Mouse (Mus musculus) Patski (cell line): ENCODE results near the gene Sec31a. TPM values are rescaled to one million over a fixed set of nuclear protein-coding genes. Genes with fewer than 3 reads are reported as not detected.

Experiments used
- ATAC-seq: fragments of 100-300 bp; one replicate; pipeline ENCODE4 v1.8.0; 2021
- CTCF ChIA-PET: fragments of 350-600 bp; sonication (Branson Sonifier 250); formaldehyde crosslinking; loops from one replicate; lab custom pipeline; 2022; ENCODE audit warnings: inconsistent platforms; lab: Charles Lee
- POLR2A ChIA-PET: fragments of 350-600 bp; sonication (Branson Sonifier 250); formaldehyde crosslinking; loops from one replicate; lab custom pipeline; 2022; ENCODE audit warnings: antibody characterized with exemption, inconsistent platforms; lab: Charles Lee
- DNase-seq: peaks from one replicate; pipeline ENCODE4 v3.0.0-alpha.2; 2011; ENCODE audit warnings: low read depth, low spot score
- H3K27me3 ChIP-seq: fragments of 371-371 bp; one replicate; pipeline ENCODE4 v1.5.1; 2021
- CTCF ChIP-seq: fragments of 100-300 bp; IDR thresholded peaks from one replicate; pipeline ENCODE4 v1.5.1; 2021
- in situ Hi-C: fragments of 300-500 bp; cut with MboI; formaldehyde crosslinking; loops from 3 replicates; pipeline ENCODE4 v1.11.1; 2018; ENCODE audit warnings: low pct_unique_long_range_greater_than_20kb, mixed read lengths
- polyA plus RNA-seq: library from polyadenylated mRNA; unstranded; gene quantifications from one replicate; pipeline ENCODE4 v1.2.3, GENCODE M21; 2021

Gene Sec31a
- polyA plus RNA-seq, 1 experiment from 2014 or later, result 223 TPM

- H3K27me3 ChIP-seq, result no peaks in the 10 kb centered on the region
- ChIA-PET CTCF (interaction anchor here (0.7 to 1.2 kb wide), 3 partner anchors 13 to 41 kb away, joined by 3 to 4 read pairs (median 3); no protein-coding TSS in a partner anchor), POLR2A (interaction anchor here (0.6 to 0.7 kb wide), 3 partner anchors 22 to 32 kb away, joined by 4 to 6 read pairs (median 5); no protein-coding TSS in a partner anchor)
- ATAC-seq, result no peak
- in situ Hi-C loops, result no loop called here
- DNase-seq, result no peak
- TF ChIP-seq CTCF, result no peak
Observed at GRCm38 (mm10) chr5:100414474-100415196, 1.4 kb downstream of the Sec31a start.

DNA sequence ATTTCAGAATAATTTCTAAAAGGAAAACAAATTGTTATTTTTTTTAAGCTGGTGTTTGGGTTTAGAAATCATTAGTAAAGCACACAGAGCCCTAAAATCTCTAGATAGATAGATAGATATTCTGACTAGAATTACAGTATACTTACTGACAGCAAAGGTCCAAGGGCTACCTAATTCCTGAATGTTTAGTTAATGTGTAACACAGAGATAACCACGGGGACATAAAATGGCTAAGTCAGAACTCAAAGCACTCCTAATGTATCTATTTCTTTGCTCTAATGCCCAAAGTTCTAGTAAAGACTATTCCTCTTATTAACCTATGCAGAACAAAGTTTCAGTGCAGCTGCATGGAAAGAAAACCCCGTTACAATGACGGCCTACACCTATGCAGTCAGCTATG, 3.1 kb downstream of the Sec31a start:
- TF ChIP-seq CTCF, result no peak
- in situ Hi-C loops, result no loop called here
- POLR2A ChIA-PET, result interaction anchor here (0.6 to 1.4 kb wide), 3 partner anchors 15 to 105 kb away, joined by 3 to 5 read pairs (median 3); partner anchors contain the start of gene Cops4
- H3K27me3 ChIP-seq, result no peaks in the 10 kb centered on the region
- DNase-seq (no peak), ATAC-seq (no peak)
- CTCF ChIA-PET, result interaction anchor here (1.0 to 1.3 kb wide), 2 partner anchors 29 to 105 kb away, joined by 3 read pairs; partner anchors contain the start of gene Cops4

- TF ChIP-seq CTCF, result no peak
- in situ Hi-C loops, result no loop called here
Observed at GRCm38 (mm10) chr5:100410281-100410680, 5.8 kb downstream of the Sec31a start.

GRCm38 (mm10) chr5:100408485-100408884, 7.5 kb downstream of the Sec31a start:
- CTCF ChIA-PET, result interaction anchor here (1.4 kb wide), 1 partner anchor 8 kb away, joined by 3 read pairs; no protein-coding TSS in a partner anchor
- POLR2A ChIA-PET, result interaction anchor here (1.7 kb wide), 1 partner anchor 27 kb away, joined by 3 read pairs; no protein-coding TSS in a partner anchor
- DNase-seq (no peak), ATAC-seq (no peak)
- H3K27me3 ChIP-seq, result no peaks in the 10 kb centered on the region
- in situ Hi-C loops, result no loop called here
- no peak for TF ChIP-seq CTCF

More at GRCm38 (mm10) chr5:100410281-100410680, 5.8 kb downstream of the Sec31a start:
- no peak for ATAC-seq
- CTCF ChIA-PET, result interaction anchor here (0.7 to 1.6 kb wide), 5 partner anchors 8 to 66 kb away, joined by 3 to 4 read pairs (median 3); no protein-coding TSS in a partner anchor
- H3K27me3 ChIP-seq, result no peaks in the 10 kb centered on the region
- POLR2A ChIA-PET, result interaction anchor here (1.0 kb wide), 1 partner anchor 10 kb away, joined by 3 read pairs; no protein-coding TSS in a partner anchor
- DNase-seq, result no peak

- ATAC-seq, result no peak
- in situ Hi-C loops, result no loop called here
- no peak for DNase-seq
- TF ChIP-seq CTCF, result no peak
- ChIA-PET CTCF (interaction anchor here (1.0 to 1.8 kb wide), 2 partner anchors 10 to 23 kb away, joined by 3 to 10 read pairs; no protein-coding TSS in a partner anchor), POLR2A (no interaction called here)
- no peaks in the 10 kb centered on the region for H3K27me3 ChIP-seq
Observed at GRCm38 (mm10) chr5:100396753-100397152, 19.3 kb downstream of the Sec31a start.

DNA sequence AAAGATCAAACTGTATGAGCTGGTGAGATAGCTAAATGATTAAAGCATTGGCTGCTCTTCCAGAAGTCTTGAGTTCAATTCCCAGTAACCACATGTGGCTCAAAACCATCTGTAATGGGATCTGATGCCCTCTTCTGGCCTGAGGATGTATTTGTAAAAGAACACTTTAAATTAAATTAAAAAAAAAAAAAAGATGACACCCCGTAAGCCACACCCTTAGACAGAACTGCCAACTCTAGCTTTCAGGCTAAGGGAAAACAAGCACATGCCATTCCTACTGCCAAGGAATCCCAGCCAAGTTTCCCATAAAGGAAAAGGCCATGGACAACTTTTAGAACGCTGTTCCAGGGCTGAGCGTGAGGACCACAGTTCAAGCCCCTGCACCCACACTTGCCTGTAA, 22.4 kb downstream of the Sec31a start:
- CTCF ChIA-PET, result interaction anchor here (1.2 to 1.6 kb wide), 2 partner anchors 13 to 14 kb away, joined by 4 read pairs; no protein-coding TSS in a partner anchor

DNA sequence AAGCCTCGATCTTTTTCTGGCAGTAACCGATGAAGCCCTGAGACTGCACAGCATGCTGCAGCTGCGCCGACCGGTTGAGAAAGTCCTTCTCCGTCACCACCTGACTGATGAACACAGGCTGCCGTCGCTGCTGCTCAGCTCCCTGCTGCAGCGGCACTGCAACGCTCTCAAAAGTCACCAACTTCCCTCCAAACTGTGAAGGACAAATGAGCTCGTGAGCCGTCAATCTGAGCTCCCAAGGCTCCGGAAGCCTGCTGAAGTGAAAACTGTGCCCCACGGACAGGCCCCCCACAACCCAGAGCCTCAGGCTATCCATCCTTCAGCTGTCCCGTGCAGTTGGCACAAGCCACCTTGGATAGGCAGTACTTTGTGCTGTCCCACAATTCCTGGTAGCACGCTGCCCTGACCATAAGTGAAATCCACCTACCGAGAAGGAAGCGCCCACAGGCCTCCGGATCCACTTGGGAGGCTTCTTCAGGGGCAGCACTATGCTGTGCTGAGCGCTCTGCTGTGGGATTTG, 23.5 kb downstream of the Sec31a start:
- in situ Hi-C loops, result no loop called here
- ATAC-seq (no peak), DNase-seq (no peak)
- POLR2A ChIA-PET, result interaction anchor here (0.6 kb wide), 1 partner anchor 22 kb away, joined by 4 read pairs; no protein-coding TSS in a partner anchor
- CTCF ChIA-PET, result interaction anchor here (1.0 to 1.2 kb wide), 2 partner anchors 7 to 15 kb away, joined by 3 to 4 read pairs; no protein-coding TSS in a partner anchor
- no peaks in the 10 kb centered on the region for H3K27me3 ChIP-seq
- no peak for TF ChIP-seq CTCF

More for the DNA sequence above, 22.4 kb downstream of the Sec31a start:
- no peaks in the 10 kb centered on the region for H3K27me3 ChIP-seq
- no peak for ATAC-seq
- POLR2A ChIA-PET, result no interaction called here
- in situ Hi-C loops, result no loop called here
- no peak for DNase-seq
- no peak for TF ChIP-seq CTCF

DNA sequence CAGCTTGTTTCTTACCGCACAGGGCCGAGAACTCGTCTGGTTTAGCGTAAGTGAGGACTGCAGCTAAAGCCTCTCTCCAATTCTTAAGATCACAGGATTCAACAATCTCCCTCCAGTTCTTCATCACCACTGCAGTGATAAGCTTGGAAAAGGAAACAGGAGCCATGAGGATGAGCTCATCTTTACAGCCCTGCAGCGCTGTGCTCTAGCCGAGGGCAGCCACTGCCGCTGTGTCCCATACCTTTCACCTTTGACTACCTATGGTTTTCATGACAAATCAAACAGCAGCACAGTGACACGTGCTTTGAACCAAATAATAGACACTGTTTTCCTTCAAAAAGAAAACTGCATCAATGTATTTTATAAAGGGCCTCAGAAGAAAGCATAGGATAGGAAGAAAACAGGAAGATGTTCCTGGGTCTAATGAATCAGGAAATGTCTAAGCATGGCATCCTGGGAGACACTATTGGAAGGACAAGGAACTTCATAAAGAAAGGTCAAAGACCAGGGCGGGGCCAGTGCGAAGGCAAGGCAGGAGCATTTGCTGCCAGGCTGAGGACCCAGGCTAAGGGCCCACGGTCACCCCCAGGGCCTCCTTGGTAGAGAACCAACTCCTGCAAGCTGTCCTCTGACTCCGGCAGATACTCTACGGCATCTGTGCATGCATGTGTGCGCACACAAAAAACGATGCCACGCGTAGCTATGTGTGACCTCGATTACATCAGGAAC, 32.1 kb downstream of the Sec31a start:
- TF ChIP-seq CTCF, result no peak
- in situ Hi-C loops, result no loop called here
- ChIA-PET POLR2A (interaction anchor here (0.6 to 0.9 kb wide), 2 partner anchors 10 to 40 kb away, joined by 3 read pairs; no protein-coding TSS in a partner anchor), CTCF (interaction anchor here (1.2 to 2.4 kb wide), 3 partner anchors 10 to 29 kb away, joined by 3 to 12 read pairs (median 8); no protein-coding TSS in a partner anchor)
- ATAC-seq, result no peak
- no peak for DNase-seq
- H3K27me3 ChIP-seq, result no peaks in the 10 kb centered on the region

DNA sequence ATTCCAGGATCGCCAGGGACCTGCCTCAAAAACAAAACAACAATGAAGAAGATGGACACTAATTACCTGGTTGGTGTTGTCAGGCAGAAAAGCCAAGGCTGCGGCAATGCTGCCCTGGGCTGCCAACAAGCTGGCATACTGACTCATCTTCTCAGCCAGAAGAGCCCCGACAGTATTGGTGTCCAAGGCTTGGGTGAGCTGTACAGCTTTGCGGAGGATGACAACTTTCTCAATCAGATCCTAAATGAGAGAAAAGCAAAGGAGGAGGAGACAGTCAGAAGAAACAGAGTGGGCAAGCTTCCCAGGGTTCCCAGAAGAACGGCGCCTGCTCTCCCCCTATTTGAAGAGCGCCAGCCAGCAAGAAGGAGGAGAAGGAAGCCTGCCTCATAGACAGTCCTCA, 34.9 kb downstream of the Sec31a start:
- TF ChIP-seq CTCF, result no peak
- H3K27me3 ChIP-seq, result no peaks in the 10 kb centered on the region
- POLR2A ChIA-PET, result interaction anchor here (1.3 kb wide), 1 partner anchor 27 kb away, joined by 3 read pairs; no protein-coding TSS in a partner anchor
- ATAC-seq (no peak), DNase-seq (no peak)
- CTCF ChIA-PET, result interaction anchor here (0.9 to 1.6 kb wide), 3 partner anchors 10 to 13 kb away, joined by 3 to 6 read pairs (median 4); no protein-coding TSS in a partner anchor
- in situ Hi-C loops, result no loop called here

DNA sequence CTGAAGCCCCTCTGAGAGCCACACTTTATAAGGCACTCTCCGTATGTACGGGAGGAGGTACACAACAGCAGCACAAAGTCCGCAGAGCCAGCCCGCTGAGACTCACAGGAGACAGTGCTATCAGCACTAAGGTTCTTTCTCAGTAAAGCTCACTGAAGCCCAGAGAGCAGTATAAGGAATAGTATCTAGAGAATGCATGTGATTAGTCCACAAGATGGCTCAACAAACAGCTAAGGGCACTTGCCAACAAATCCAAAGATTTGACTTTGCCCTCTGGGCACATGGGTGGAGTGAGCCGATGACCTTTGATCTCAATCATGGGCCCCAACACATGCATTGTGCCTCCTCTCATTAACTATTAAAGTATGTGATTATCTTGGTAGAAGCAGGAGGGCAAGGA, 35.8 kb downstream of the Sec31a start:
- no peaks in the 10 kb centered on the region for H3K27me3 ChIP-seq
- ChIA-PET POLR2A (interaction anchor here (0.6 kb wide), 1 partner anchor 10 kb away, joined by 3 read pairs; no protein-coding TSS in a partner anchor), CTCF (interaction anchor here (1.0 to 1.6 kb wide), 3 partner anchors 9 to 15 kb away, joined by 3 to 6 read pairs (median 4); no protein-coding TSS in a partner anchor)
- TF ChIP-seq CTCF, result no peak
- no peak for ATAC-seq
- no peak for DNase-seq
- in situ Hi-C loops, result no loop called here
